Mouse (Mus musculus) hindbrain, embryonic 14.5 days (tissue): ENCODE measurements around the gene Kiss1r. TPM values are rescaled to one million over a fixed set of nuclear protein-coding genes. Genes with fewer than 3 reads are reported as not detected.

Source experiments
- ATAC-seq: fragments of 200-750 bp; cut with Nextera tagmentation; 2 replicates; pipeline ENCODE4 v1.8.0; 2017; ENCODE audit warnings: moderate number of reproducible peaks, mild to moderate bottlenecking, moderate TSS enrichment, moderate library complexity; ENCODE audit not compliant: low FRiP score
- DNase-seq: peaks from one replicate; pipeline ENCODE4 v3.0.0-alpha.2; 2015; ENCODE audit warnings: low spot score
- H3K27ac ChIP-seq: fragments of 300-500 bp; sonication (generic); 2 replicates; pipeline ENCODE4 v1.5.1; 2014; ENCODE audit warnings: mild to moderate bottlenecking, moderate library complexity
- H3K27me3 ChIP-seq: fragments of 300-500 bp; sonication (generic); 2 replicates; pipeline ENCODE4 v1.6.1; 2014; ENCODE audit warnings: mild to moderate bottlenecking, low read length, mixed read lengths; ENCODE audit not compliant: control insufficient read depth, insufficient read depth
- H3K36me3 ChIP-seq: fragments of 300-500 bp; sonication (generic); replicated peaks from 2 replicates; pipeline ENCODE4 v1.6.1; 2014; ENCODE audit not compliant: control insufficient read depth, insufficient read depth
- H3K4me1 ChIP-seq: fragments of 300-500 bp; sonication (generic); replicated peaks from 2 replicates; pipeline ENCODE4 v1.6.1; 2014; ENCODE audit warnings: antibody characterized with exemption, low read length, mixed read lengths; ENCODE audit not compliant: control insufficient read depth, insufficient read depth
- H3K4me2 ChIP-seq: fragments of 300-500 bp; sonication (generic); replicated peaks from 2 replicates; pipeline ENCODE4 v1.6.1; 2014; ENCODE audit warnings: mild to moderate bottlenecking, moderate library complexity
- H3K4me3 ChIP-seq: fragments of 300-500 bp; sonication (generic); replicated peaks from 2 replicates; pipeline ENCODE4 v1.5.1; 2014; ENCODE audit warnings: mild to moderate bottlenecking, low read length
- H3K9ac ChIP-seq: fragments of 300-500 bp; sonication (generic); 2 replicates; pipeline ENCODE4 v1.6.1; 2014
- H3K9me3 ChIP-seq: fragments of 300-500 bp; sonication (generic); 2 replicates; pipeline ENCODE4 v1.6.1; 2016; ENCODE audit warnings: low read length; ENCODE audit not compliant: control insufficient read depth
- WGBS: fragments of 180-500 bp; shearing (Covaris S2); extraction: QIAGEN DNeasy Blood & Tissue Kit; methylation state at CpG from one replicate; pipeline ENCODE4 v1.1.7; 2014; 5-methylcytosine and 5-hydroxymethylcytosine counted together
- polyA plus RNA-seq: library from polyadenylated mRNA; unstranded; fragments of >200 nt; fragmentation: Nextera tagmentation; extraction: Ambion mirVana; gene quantifications from 2 replicates; pipeline ENCODE4 v1.2.1, GENCODE M21; 2014

The Kiss1r gene
- polyA plus RNA-seq, 1 experiment from 2014 or later, result 2.6 TPM

GRCm38 (mm10) chr10:79933861-79934260, 17.1 kb downstream of the Kiss1r start:
- H3K4me2 ChIP-seq, result no peak overlapping the region
- H3K4me3 ChIP-seq, result no peak overlapping the region
- no peak for DNase-seq
- H3K4me1 ChIP-seq, result peaks cover 36% of the 10 kb centered on the region
- H3K27me3 ChIP-seq, result no peaks in the 10 kb centered on the region
- no peaks in the 10 kb centered on the region for H3K9me3 ChIP-seq
- WGBS, result 24% methylated on average over 6 of the region's 6 CpGs
- H3K9ac ChIP-seq, result no peak overlapping the region
- peaks cover 27% of the 10 kb centered on the region for H3K36me3 ChIP-seq
- peak overlapping the region; percentile 49; the same call in 1 of the 2 replicates for H3K27ac ChIP-seq
- no peak for ATAC-seq

- DNase-seq (peak; percentile 68), ATAC-seq (peak; percentile 57)
- 50% methylated on average over 13 of the region's 13 CpGs for WGBS
- peaks cover 27% of the 10 kb centered on the region for H3K36me3 ChIP-seq
- H3K9ac ChIP-seq, result 0 out of 2 replicates have a peak overlapping the region, but pooled peaks have one; percentile 20
- H3K27ac ChIP-seq, result peak overlapping the region; percentile 49; the same call in 1 of the 2 replicates
- no peaks in the 10 kb centered on the region for H3K27me3 ChIP-seq
- H3K4me3 ChIP-seq, result no peak overlapping the region
- no peaks in the 10 kb centered on the region for H3K9me3 ChIP-seq
- no peak overlapping the region for H3K4me2 ChIP-seq
- peaks cover 32% of the 10 kb centered on the region for H3K4me1 ChIP-seq
Observed at GRCm38 (mm10) chr10:79934272-79934721, 17.5 kb downstream of the Kiss1r start.

DNA sequence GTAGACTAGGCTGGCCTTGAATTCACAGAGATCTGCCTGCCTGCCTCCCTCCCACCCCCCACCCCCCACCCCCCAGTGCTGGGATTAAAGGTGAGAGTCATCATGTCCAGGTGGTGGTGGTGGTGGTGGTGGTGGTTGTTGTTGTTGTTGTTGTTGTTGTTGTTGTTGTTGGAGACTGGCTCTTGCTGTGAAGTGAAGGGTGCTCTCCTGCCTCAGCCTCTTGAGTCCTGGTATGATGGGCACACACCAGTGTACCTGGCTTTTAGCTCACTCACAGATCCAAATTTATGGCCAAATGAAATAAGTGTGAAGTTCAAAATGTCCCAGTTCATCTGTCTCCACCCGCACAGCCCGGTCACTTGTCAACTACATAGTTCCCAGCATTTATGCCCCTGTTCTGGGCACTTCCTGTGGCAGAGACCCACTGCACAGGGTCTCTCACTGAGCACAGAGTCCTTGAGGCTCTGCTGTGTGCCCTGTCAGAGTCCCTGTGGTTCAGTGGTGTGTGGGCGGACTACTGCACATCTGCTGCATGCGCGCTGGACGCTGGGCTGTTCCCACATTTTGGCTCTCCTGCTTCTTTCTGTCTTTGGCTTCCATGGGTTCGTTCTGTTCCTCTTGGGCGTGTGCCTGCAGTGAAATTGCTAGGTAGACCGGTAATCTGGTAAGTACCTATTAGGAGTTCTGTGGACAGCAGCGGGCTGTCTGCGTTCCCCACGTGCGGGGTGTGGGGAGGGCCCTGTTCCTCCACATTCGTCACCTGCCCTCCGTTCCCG, 18.2 kb downstream of the Kiss1r start:
- H3K36me3 ChIP-seq, result peaks cover 27% of the 10 kb centered on the region
- DNase-seq (no peak), ATAC-seq (no peak)
- H3K9me3 ChIP-seq, result no peaks in the 10 kb centered on the region
- H3K9ac ChIP-seq, result no peak overlapping the region
- WGBS, result 87% methylated on average over 16 of the region's 16 CpGs
- no peak overlapping the region for H3K4me3 ChIP-seq
- H3K27me3 ChIP-seq, result no peaks in the 10 kb centered on the region
- H3K4me2 ChIP-seq, result no peak overlapping the region
- H3K27ac ChIP-seq, result no peak overlapping the region
- H3K4me1 ChIP-seq, result peaks cover 27% of the 10 kb centered on the region

DNA sequence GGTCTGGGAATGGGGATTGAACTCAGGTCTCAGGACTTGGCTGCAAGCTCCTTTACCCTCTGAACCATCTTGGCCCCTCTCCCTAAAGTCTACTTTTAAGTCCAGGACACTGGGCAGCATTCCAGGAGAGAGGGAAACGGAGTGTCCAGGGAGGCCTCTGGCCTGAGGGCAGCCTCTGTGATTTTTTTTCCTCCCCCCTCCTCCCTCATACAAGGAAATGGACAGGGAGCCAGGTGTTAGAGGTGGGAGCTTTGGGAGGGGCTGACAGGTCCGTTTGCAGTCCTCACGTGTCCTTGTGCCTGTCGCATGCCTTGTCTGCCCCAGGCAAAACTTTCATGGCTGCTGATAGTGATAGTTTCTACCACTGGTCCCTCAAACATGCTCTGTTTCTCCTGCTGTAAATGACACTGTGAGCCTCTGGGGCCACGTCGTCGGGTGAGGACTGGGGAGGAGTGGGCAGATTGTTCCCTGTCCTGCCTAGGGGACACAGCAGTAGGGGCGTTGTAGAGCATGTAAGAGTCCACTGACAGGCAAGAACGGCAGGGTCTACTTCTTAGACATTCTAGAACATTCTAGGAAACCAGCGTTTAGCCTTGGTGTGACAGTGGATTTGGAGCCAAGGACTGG, 19.6 kb downstream of the Kiss1r start:
- no peak for ATAC-seq
- H3K27me3 ChIP-seq, result no peaks in the 10 kb centered on the region
- H3K36me3 ChIP-seq, result peaks cover 23% of the 10 kb centered on the region
- H3K27ac ChIP-seq, result no peak overlapping the region
- H3K9ac ChIP-seq, result no peak overlapping the region
- no peak overlapping the region for H3K4me3 ChIP-seq
- WGBS, result 71% methylated on average over 10 of the region's 10 CpGs
- peaks cover 21% of the 10 kb centered on the region for H3K4me1 ChIP-seq
- no peak overlapping the region for H3K4me2 ChIP-seq
- DNase-seq, result no peak
- no peaks in the 10 kb centered on the region for H3K9me3 ChIP-seq

DNA sequence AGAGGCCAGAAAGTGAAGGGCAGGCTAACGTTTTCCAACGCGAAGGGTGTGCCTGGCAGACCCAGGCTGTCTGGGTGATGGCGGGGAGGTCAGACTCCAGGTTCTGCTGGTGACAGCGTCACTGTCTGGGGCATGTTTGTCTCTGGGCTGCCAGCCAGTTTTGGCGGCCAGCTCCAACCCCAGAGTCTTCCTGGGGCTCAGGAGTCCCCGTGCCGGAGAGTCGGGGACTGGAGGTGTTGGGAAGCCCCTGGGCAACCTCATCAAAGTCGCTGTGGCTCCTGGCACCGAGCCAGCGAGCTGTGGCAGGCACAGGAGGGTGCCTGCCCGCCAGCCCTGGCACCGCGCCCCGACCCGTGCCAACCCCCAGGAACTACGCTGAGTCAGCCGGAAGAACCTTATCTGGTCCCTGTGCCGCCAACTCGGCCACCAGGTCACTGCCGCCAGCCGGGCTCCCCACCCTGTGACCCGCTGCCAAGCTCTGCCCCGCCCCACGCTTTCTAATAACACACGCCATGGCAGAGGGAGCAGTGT, 20.2 kb downstream of the Kiss1r start:
- WGBS, result 48% methylated on average over 27 of the region's 27 CpGs
- Histone ChIP-seq H3K36me3 (peaks cover 17% of the 10 kb centered on the region), H3K9ac (no peak overlapping the region), H3K9me3 (no peaks in the 10 kb centered on the region), H3K27ac (no peak overlapping the region), H3K4me1 (peaks cover 21% of the 10 kb centered on the region), H3K4me3 (no peak overlapping the region), H3K27me3 (no peaks in the 10 kb centered on the region), H3K4me2 (no peak overlapping the region; the same call in 1 of the 2 replicates)
- DNase-seq (no peak), ATAC-seq (no peak)

GRCm38 (mm10) chr10:79937775-79938526, 21.2 kb downstream of the Kiss1r start:
- H3K4me1 ChIP-seq, result peaks cover 11% of the 10 kb centered on the region
- DNase-seq, result no peak
- H3K36me3 ChIP-seq, result peaks cover 14% of the 10 kb centered on the region; the same call in 1 of the 2 replicates
- no peaks in the 10 kb centered on the region for H3K9me3 ChIP-seq
- H3K27me3 ChIP-seq, result no peaks in the 10 kb centered on the region
- H3K9ac ChIP-seq, result no peak overlapping the region
- no peak overlapping the region for H3K4me2 ChIP-seq
- 33% methylated on average over 11 of the region's 11 CpGs for WGBS
- no peak for ATAC-seq
- no peak overlapping the region for H3K27ac ChIP-seq
- no peak overlapping the region for H3K4me3 ChIP-seq

GRCm38 (mm10) chr10:79940749-79941148, 24.0 kb downstream of the Kiss1r start:
- H3K9me3 ChIP-seq, result no peaks in the 10 kb centered on the region
- 74% methylated on average over 7 of the region's 7 CpGs for WGBS
- peaks cover 11% of the 10 kb centered on the region for H3K4me1 ChIP-seq
- DNase-seq (no peak), ATAC-seq (no peak)
- no peak overlapping the region for H3K27ac ChIP-seq
- no peaks in the 10 kb centered on the region for H3K27me3 ChIP-seq
- H3K4me2 ChIP-seq, result no peak overlapping the region
- peaks cover 3% of the 10 kb centered on the region; the same call in 1 of the 2 replicates for H3K36me3 ChIP-seq
- no peak overlapping the region for H3K9ac ChIP-seq
- H3K4me3 ChIP-seq, result no peak overlapping the region

- Histone ChIP-seq H3K36me3 (peaks cover 4% of the 10 kb centered on the region; the same call in 1 of the 2 replicates), H3K27ac (no peak overlapping the region), H3K4me1 (peaks cover 11% of the 10 kb centered on the region; the same call in 1 of the 2 replicates), H3K9me3 (no peaks in the 10 kb centered on the region), H3K4me3 (no peak overlapping the region), H3K9ac (0 out of 2 replicates have a peak overlapping the region, but pooled peaks have one; percentile 24), H3K4me2 (no peak overlapping the region), H3K27me3 (no peaks in the 10 kb centered on the region)
- DNase-seq (no peak), ATAC-seq (no peak)
- WGBS, result 83% methylated on average over 1 of the region's 1 CpGs
Observed at GRCm38 (mm10) chr10:79942988-79943387, 26.2 kb downstream of the Kiss1r start.
